Mouse (Mus musculus) adipocyte (in vitro differentiated cells): ENCODE results near the gene Lrrc73.

Experiments
- DNase-seq: peaks from one replicate; pipeline ENCODE4 v3.0.0-alpha.2; 2016; ENCODE audit warnings: low spot score

Gene Lrrc73

GRCm38 (mm10) chr17:46253452-46254084, at the start of gene Lrrc73:
TSS of gene Lrrc73 (plus strand) at chr17:46253531.
- peak; percentile 80 for DNase-seq

- DNase-seq, result no peak
Observed at GRCm38 (mm10) chr17:46206676-46207075, 46.7 kb upstream of the Lrrc73 start.

- no peak for DNase-seq
Observed at GRCm38 (mm10) chr17:46210550-46210949, 42.8 kb upstream of the Lrrc73 start.

- no peak for DNase-seq
Observed at GRCm38 (mm10) chr17:46221601-46222000, 31.7 kb upstream of the Lrrc73 start.

GRCm38 (mm10) chr17:46227576-46227975, 25.8 kb upstream of the Lrrc73 start:
- no peak for DNase-seq

GRCm38 (mm10) chr17:46236067-46236466, 17.3 kb upstream of the Lrrc73 start:
- DNase-seq, result no peak

- no peak for DNase-seq
Observed at GRCm38 (mm10) chr17:46237079-46237478, 16.3 kb upstream of the Lrrc73 start.

- no peak for DNase-seq
Observed at GRCm38 (mm10) chr17:46237480-46237879, 15.9 kb upstream of the Lrrc73 start.

GRCm38 (mm10) chr17:46239516-46240114, 13.7 kb upstream of the Lrrc73 start:
- DNase-seq, result no peak

GRCm38 (mm10) chr17:46241471-46241870, 11.9 kb upstream of the Lrrc73 start:
- no peak for DNase-seq

GRCm38 (mm10) chr17:46242274-46242673, 11.1 kb upstream of the Lrrc73 start:
- no peak for DNase-seq

GRCm38 (mm10) chr17:46242993-46243392, 10.3 kb upstream of the Lrrc73 start:
- peak; percentile 81 for DNase-seq

- peak; percentile 36 for DNase-seq
Observed at GRCm38 (mm10) chr17:46243624-46244023, 9.7 kb upstream of the Lrrc73 start.

- peak; percentile 89 for DNase-seq
Observed at GRCm38 (mm10) chr17:46244579-46244978, 8.8 kb upstream of the Lrrc73 start.

- DNase-seq, result peak; percentile 94
Observed at GRCm38 (mm10) chr17:46247512-46248188, 5.7 kb upstream of the Lrrc73 start, which contains the start of the genes Polr1c and Yipf3. TSS of gene Polr1c (minus strand) at chr17:46248054. TSS of gene Yipf3 (plus strand) at chr17:46248080.

- DNase-seq, result no peak
Observed at GRCm38 (mm10) chr17:46248189-46248522, 5.2 kb upstream of the Lrrc73 start.

GRCm38 (mm10) chr17:46251174-46251573, 2.2 kb upstream of the Lrrc73 start:
- no peak for DNase-seq

GRCm38 (mm10) chr17:46252571-46253451, 520 bp upstream of the Lrrc73 start:
- DNase-seq, result no peak

GRCm38 (mm10) chr17:46254106-46254505, 775 bp downstream of the Lrrc73 start:
- DNase-seq, result no peak

GRCm38 (mm10) chr17:46255147-46255546, 1.8 kb downstream of the Lrrc73 start:
- DNase-seq, result no peak

- DNase-seq, result no peak
Observed at GRCm38 (mm10) chr17:46258279-46259053, 5.1 kb downstream of the Lrrc73 start.
